In genomic region chr10:79797326-79797725, GRCm38 (mm10) we compare ENCODE assay signal across 11 mouse cellular contexts. TPM values are rescaled to one million over a fixed set of nuclear protein-coding genes. Genes with fewer than 3 reads are reported as not detected.
DNase-seq lines count a peak whose midpoint lies in the region; ATAC-seq and TF ChIP-seq lines count a peak whose summit lies in the region.
"Had no signal": no experiment of that assay in that cellular context is flagged by ENCODE, and none has a peak within 500 bp of the region (broad histone marks: within the 10 kb centered on the region; RNA-seq: fewer than 3 reads in every experiment).

No protein-coding gene starts in this region.

- peaks cover 2% of the 10 kb centered on the region; the same call in 1 of the 2 replicates for H3K9me3 ChIP-seq in megakaryocyte, embryonic 14.5 days
- H3K9me3 ChIP-seq in forebrain, postnatal 0 days (ENCODE audit: low read length): no peaks in the 10 kb centered on the region
- no peaks in the 10 kb centered on the region for H3K9me3 ChIP-seq in hindbrain, embryonic 12.5 days (replicated peaks)
- H3K9me3 ChIP-seq in neural tube, embryonic 15.5 days (replicated peaks): no peaks in the 10 kb centered on the region
- H3K9me3 ChIP-seq: embryonic facial prominence, embryonic 12.5 days; intestine, embryonic 15.5 days; stomach, embryonic 15.5 days had no signal

- peak overlapping the region; percentile 40 for H3K4me3 ChIP-seq in megakaryocyte, embryonic 14.5 days (replicated peaks)
- H3K4me3 ChIP-seq in forebrain, postnatal 0 days (ENCODE audit: low read depth, low read length): no peak overlapping the region
- H3K4me3 ChIP-seq in hindbrain, embryonic 12.5 days: peak overlapping the region; percentile 16
- 0 out of 2 replicates have a peak overlapping the region, but pooled peaks have one; percentile 9 for H3K4me3 ChIP-seq in neural tube, embryonic 15.5 days (replicated peaks)
- H3K4me3 ChIP-seq: embryonic facial prominence, embryonic 12.5 days; intestine, embryonic 15.5 days; stomach, embryonic 15.5 days had no signal

- TF ChIP-seq CTCF in forebrain, postnatal 0 days (IDR thresholded peaks at IDR 0.05; ENCODE audit: low read depth): no peak

- no peaks in the 10 kb centered on the region for H3K36me3 ChIP-seq in megakaryocyte, embryonic 14.5 days (replicated peaks; ENCODE audit: low read length)
- no peaks in the 10 kb centered on the region for H3K36me3 ChIP-seq in forebrain, postnatal 0 days (ENCODE audit: insufficient read depth)
- 0 out of 2 replicates have a peak, but pooled peaks cover 4% of the 10 kb centered on the region for H3K36me3 ChIP-seq in hindbrain, embryonic 12.5 days
- H3K36me3 ChIP-seq in neural tube, embryonic 15.5 days: no peaks in the 10 kb centered on the region
- H3K36me3 ChIP-seq: intestine, embryonic 15.5 days; stomach, embryonic 15.5 days had no signal

- no peak for DNase-seq in forebrain, postnatal 0 days
- DNase-seq in c-Kit-positive CD71-positive TER-119-positive erythroid progenitor cells, embryonic 14.5 days (ENCODE audit: low spot score): no peak
- no peak for DNase-seq in lung, postnatal 4 days
- no peak for DNase-seq in adrenal gland, postnatal 14 days

- H3K9ac ChIP-seq in forebrain, postnatal 0 days: no peak overlapping the region
- no peak overlapping the region for H3K9ac ChIP-seq in hindbrain, embryonic 12.5 days
- H3K9ac ChIP-seq in neural tube, embryonic 15.5 days (replicated peaks): 0 out of 2 replicates have a peak overlapping the region, but pooled peaks have one; percentile 6
- H3K9ac ChIP-seq: embryonic facial prominence, embryonic 12.5 days; intestine, embryonic 15.5 days; stomach, embryonic 15.5 days had no signal

- WGBS in forebrain, postnatal 0 days: 62% methylated on average over 15 of the region's 15 CpGs
- 36% methylated on average over 15 of the region's 15 CpGs for WGBS in hindbrain, embryonic 12.5 days
- WGBS in neural tube, embryonic 15.5 days: 39% methylated on average over 15 of the region's 15 CpGs

- ATAC-seq in megakaryocyte, adult 5-6 weeks (ENCODE audit: poor library complexity, severe bottlenecking): no peak
- ATAC-seq in forebrain, postnatal 0 days: no peak
- ATAC-seq in hindbrain, embryonic 12.5 days (ENCODE audit: low FRiP score): no peak
- no peak for ATAC-seq in neural tube, embryonic 15.5 days (ENCODE audit: low FRiP score)
- ATAC-seq: intestine, embryonic 15.5 days had no signal

- H3K27ac ChIP-seq in forebrain, postnatal 0 days (ENCODE audit: low read depth, low read length): no peak overlapping the region
- H3K27ac ChIP-seq in hindbrain, embryonic 12.5 days: peak overlapping the region; percentile 58
- 0 out of 2 replicates have a peak overlapping the region, but pooled peaks have one; percentile 28 for H3K27ac ChIP-seq in neural tube, embryonic 15.5 days (replicated peaks)
- H3K27ac ChIP-seq: embryonic facial prominence, embryonic 12.5 days; intestine, embryonic 15.5 days; stomach, embryonic 15.5 days had no signal

- H3K4me1 ChIP-seq in megakaryocyte, embryonic 14.5 days: peaks cover 75% of the 10 kb centered on the region
- peaks cover 24% of the 10 kb centered on the region for H3K4me1 ChIP-seq in forebrain, postnatal 0 days (ENCODE audit: insufficient read depth)
- peaks cover 60% of the 10 kb centered on the region for H3K4me1 ChIP-seq in hindbrain, embryonic 12.5 days
- H3K4me1 ChIP-seq in neural tube, embryonic 15.5 days: peaks cover 72% of the 10 kb centered on the region

- peaks cover 15% of the 10 kb centered on the region for H3K27me3 ChIP-seq in megakaryocyte, embryonic 14.5 days (replicated peaks)
- H3K27me3 ChIP-seq in forebrain, postnatal 0 days (ENCODE audit: insufficient read depth, low read length): no peaks in the 10 kb centered on the region
- H3K27me3 ChIP-seq in hindbrain, embryonic 12.5 days: no peaks in the 10 kb centered on the region
- H3K27me3 ChIP-seq in neural tube, embryonic 15.5 days (replicated peaks): no peaks in the 10 kb centered on the region
- H3K27me3 ChIP-seq: embryonic facial prominence, embryonic 12.5 days; intestine, embryonic 15.5 days; stomach, embryonic 15.5 days had no signal

- H3K4me2 ChIP-seq in forebrain, postnatal 0 days (ENCODE audit: low read depth): peak overlapping the region; percentile 30; the same call in 1 of the 2 replicates
- peak overlapping the region; percentile 42 for H3K4me2 ChIP-seq in hindbrain, embryonic 12.5 days (replicated peaks)
- H3K4me2 ChIP-seq in neural tube, embryonic 15.5 days: peak overlapping the region; percentile 35
- H3K4me2 ChIP-seq: embryonic facial prominence, embryonic 12.5 days; intestine, embryonic 15.5 days; stomach, embryonic 15.5 days had no signal

RNA-seq across cellular contexts. Expression of gene Palm, which starts 4.0 kb away (rescaled TPM):
- 39.0 and 54.6 TPM in 2 replicates for polyA plus RNA-seq in megakaryocyte, embryonic 14.5 days (2012; ENCODE audit: insufficient read depth, low replicate concordance)
- total RNA-seq in megakaryocyte, adult 5-6 weeks (2015): 39.3 and 42.2 TPM in 2 replicates
- total RNA-seq in megakaryocyte, adult 5-6 weeks (2017): 30.2 and 35.5 TPM in 2 replicates
- total RNA-seq in forebrain, postnatal 0 days (2014; rRNA removed): 154 and 178 TPM in 2 replicates
- 351 and 365 TPM in 2 replicates for polyA plus RNA-seq in forebrain, postnatal 0 days (2015; fragmentation: Nextera tagmentation; extraction: Ambion mirVana)
- polyA plus RNA-seq in hindbrain, embryonic 12.5 days (2016; fragmentation: Nextera tagmentation; extraction: Ambion mirVana): 189 and 198 TPM in 2 replicates
- 227 and 256 TPM in 2 replicates for polyA plus RNA-seq in neural tube, embryonic 15.5 days (2015; fragmentation: Nextera tagmentation; extraction: Ambion mirVana)
- total RNA-seq in adrenal gland, postnatal 14 days (2021): 77.9 and 78.3 TPM in 2 replicates

RNA-seq across cellular contexts. Expression of gene Prss57, which starts 6.6 kb away (rescaled TPM):
- 0.70 TPM in 1 of 2 replicates, not detected in the other for polyA plus RNA-seq in megakaryocyte, embryonic 14.5 days (2012; ENCODE audit: insufficient read depth, low replicate concordance)
- 2.7 and 5.6 TPM in 2 replicates for total RNA-seq in megakaryocyte, adult 5-6 weeks (2015)
- total RNA-seq in megakaryocyte, adult 5-6 weeks (2017): 1.2 and 1.8 TPM in 2 replicates
- 0.31 TPM in 1 of 2 replicates, not detected in the other for total RNA-seq in forebrain, postnatal 0 days (2014; rRNA removed)
- polyA plus RNA-seq in forebrain, postnatal 0 days (2015; fragmentation: Nextera tagmentation; extraction: Ambion mirVana): 0.35 and 0.67 TPM in 2 replicates
- polyA plus RNA-seq in hindbrain, embryonic 12.5 days (2016; fragmentation: Nextera tagmentation; extraction: Ambion mirVana): 0.23 and 0.30 TPM in 2 replicates
- 0.14 and 10.2 TPM in 2 replicates for polyA plus RNA-seq in neural tube, embryonic 15.5 days (2015; fragmentation: Nextera tagmentation; extraction: Ambion mirVana)
- total RNA-seq in adrenal gland, postnatal 14 days (2021): not detected in 2 replicates
- polyA plus RNA-seq: intestine, embryonic 15.5 days had no signal

RNA-seq across cellular contexts. Expression of gene Fstl3, which starts 20.3 kb away (rescaled TPM):
- polyA plus RNA-seq in megakaryocyte, embryonic 14.5 days (2012; ENCODE audit: insufficient read depth, low replicate concordance): 1.6 TPM in 1 of 2 replicates, not detected in the other
- 3.9 and 5.3 TPM in 2 replicates for total RNA-seq in megakaryocyte, adult 5-6 weeks (2015)
- total RNA-seq in megakaryocyte, adult 5-6 weeks (2017): 1.7 and 2.7 TPM in 2 replicates
- 2.1 and 4.5 TPM in 2 replicates for total RNA-seq in forebrain, postnatal 0 days (2014; rRNA removed)
- 1.7 and 2.8 TPM in 2 replicates for polyA plus RNA-seq in forebrain, postnatal 0 days (2015; fragmentation: Nextera tagmentation; extraction: Ambion mirVana)
- polyA plus RNA-seq in hindbrain, embryonic 12.5 days (2016; fragmentation: Nextera tagmentation; extraction: Ambion mirVana): 2.3 and 2.7 TPM in 2 replicates
- 2.6 and 4.5 TPM in 2 replicates for polyA plus RNA-seq in neural tube, embryonic 15.5 days (2015; fragmentation: Nextera tagmentation; extraction: Ambion mirVana)
- total RNA-seq in adrenal gland, postnatal 14 days (2021): 5.5 and 6.4 TPM in 2 replicates

RNA-seq across cellular contexts. Expression of gene Misp, which starts 23.5 kb away (rescaled TPM):
- polyA plus RNA-seq in megakaryocyte, embryonic 14.5 days (2012; ENCODE audit: insufficient read depth, low replicate concordance): 1.5 and 2.5 TPM in 2 replicates
- not detected in 2 replicates for total RNA-seq in megakaryocyte, adult 5-6 weeks (2015)
- total RNA-seq in megakaryocyte, adult 5-6 weeks (2017): not detected in 2 replicates
- 0.24 and 0.77 TPM in 2 replicates for total RNA-seq in forebrain, postnatal 0 days (2014; rRNA removed)
- polyA plus RNA-seq in forebrain, postnatal 0 days (2015; fragmentation: Nextera tagmentation; extraction: Ambion mirVana): 0.09 and 0.41 TPM in 2 replicates
- polyA plus RNA-seq in hindbrain, embryonic 12.5 days (2016; fragmentation: Nextera tagmentation; extraction: Ambion mirVana): 1.3 and 2.1 TPM in 2 replicates
- polyA plus RNA-seq in neural tube, embryonic 15.5 days (2015; fragmentation: Nextera tagmentation; extraction: Ambion mirVana): 0.33 and 11.5 TPM in 2 replicates
- 0.26 TPM in 2 replicates for total RNA-seq in adrenal gland, postnatal 14 days (2021)

RNA-seq across cellular contexts. Expression of gene Rnf126, which starts 30.6 kb away (rescaled TPM):
- 302 and 542 TPM in 2 replicates for polyA plus RNA-seq in megakaryocyte, embryonic 14.5 days (2012; ENCODE audit: insufficient read depth, low replicate concordance)
- total RNA-seq in megakaryocyte, adult 5-6 weeks (2015): 30.4 and 34.0 TPM in 2 replicates
- 12.5 and 13.0 TPM in 2 replicates for total RNA-seq in megakaryocyte, adult 5-6 weeks (2017)
- total RNA-seq in forebrain, postnatal 0 days (2014; rRNA removed): 54.1 and 88.3 TPM in 2 replicates
- 131 and 143 TPM in 2 replicates for polyA plus RNA-seq in forebrain, postnatal 0 days (2015; fragmentation: Nextera tagmentation; extraction: Ambion mirVana)
- 103 and 108 TPM in 2 replicates for polyA plus RNA-seq in hindbrain, embryonic 12.5 days (2016; fragmentation: Nextera tagmentation; extraction: Ambion mirVana)
- polyA plus RNA-seq in neural tube, embryonic 15.5 days (2015; fragmentation: Nextera tagmentation; extraction: Ambion mirVana): 108 and 110 TPM in 2 replicates
- total RNA-seq in adrenal gland, postnatal 14 days (2021): 54.7 and 56.5 TPM in 2 replicates
